Mouse (Mus musculus) embryonic facial prominence, embryonic 11.5 days (tissue): ENCODE measurements around the gene Bhlha9. TPM values are rescaled to one million over a fixed set of nuclear protein-coding genes. Genes with fewer than 3 reads are reported as not detected.
"Not testable (repeated sequence)": the region's sequence is repeated elsewhere in the genome, so short reads cannot be mapped to it uniquely, and the experiment has no call there.

Experiments used
- ATAC-seq: fragments of 200-750 bp; cut with Nextera tagmentation; replicated peaks from 2 replicates; pipeline ENCODE4 v1.8.0; 2017; ENCODE audit warnings: low read depth; ENCODE audit not compliant: insufficient number of reproducible peaks, low FRiP score, low TSS enrichment
- DNase-seq: peaks from one replicate; pipeline ENCODE4 v3.0.0-alpha.2; 2015; ENCODE audit warnings: low spot score
- H3K27ac ChIP-seq: fragments of 300-500 bp; sonication (generic); replicated peaks from 2 replicates; pipeline ENCODE4 v1.5.1; 2014; ENCODE audit warnings: mild to moderate bottlenecking, low read depth, low read length, control low read depth
- H3K27me3 ChIP-seq: fragments of 300-500 bp; sonication (generic); 2 replicates; pipeline ENCODE4 v1.6.1; 2014; ENCODE audit warnings: mild to moderate bottlenecking, low read length, moderate library complexity, mixed read lengths; ENCODE audit not compliant: control insufficient read depth, insufficient read depth
- H3K36me3 ChIP-seq: fragments of 300-500 bp; sonication (generic); replicated peaks from 2 replicates; pipeline ENCODE4 v1.6.1; 2014; ENCODE audit warnings: low read depth, mild to moderate bottlenecking, low read length, moderate library complexity, mixed read lengths; ENCODE audit not compliant: control insufficient read depth, insufficient read depth
- H3K4me1 ChIP-seq: fragments of 300-500 bp; sonication (generic); 2 replicates; pipeline ENCODE4 v1.6.1; 2014; ENCODE audit warnings: low read length, mixed read lengths; ENCODE audit not compliant: control insufficient read depth, insufficient read depth
- H3K4me2 ChIP-seq: fragments of 300-500 bp; sonication (generic); 2 replicates; pipeline ENCODE4 v1.6.1; 2014; ENCODE audit warnings: low read depth, mild to moderate bottlenecking, control low read depth, low read length, moderate library complexity
- H3K4me3 ChIP-seq: fragments of 300-500 bp; sonication (generic); 2 replicates; pipeline ENCODE4 v1.5.1; 2014; ENCODE audit warnings: low read depth, low read length, control low read depth
- H3K9ac ChIP-seq: fragments of 300-500 bp; sonication (generic); replicated peaks from 2 replicates; pipeline ENCODE4 v1.6.1; 2014; ENCODE audit warnings: mild to moderate bottlenecking, control low read depth, low read length
- H3K9me3 ChIP-seq: fragments of 300-500 bp; sonication (generic); replicated peaks from 2 replicates; pipeline ENCODE4 v1.6.1; 2016; ENCODE audit warnings: mild to moderate bottlenecking, low read length, inconsistent platforms, mixed read lengths; ENCODE audit not compliant: control insufficient read depth
- WGBS: fragments of 180-500 bp; shearing (Covaris S2); extraction: QIAGEN DNeasy Blood & Tissue Kit; methylation state at CpG from one replicate; pipeline ENCODE4 v1.1.7; 2014; 5-methylcytosine and 5-hydroxymethylcytosine counted together
- polyA plus RNA-seq: library from polyadenylated mRNA; unstranded; fragments of >200 nt; fragmentation: Nextera tagmentation; extraction: Ambion mirVana; gene quantifications from 2 replicates; pipeline ENCODE4 v1.2.1, GENCODE M21; 2014

Gene Bhlha9
- polyA plus RNA-seq, 1 experiment from 2014 or later: not detected

DNA sequence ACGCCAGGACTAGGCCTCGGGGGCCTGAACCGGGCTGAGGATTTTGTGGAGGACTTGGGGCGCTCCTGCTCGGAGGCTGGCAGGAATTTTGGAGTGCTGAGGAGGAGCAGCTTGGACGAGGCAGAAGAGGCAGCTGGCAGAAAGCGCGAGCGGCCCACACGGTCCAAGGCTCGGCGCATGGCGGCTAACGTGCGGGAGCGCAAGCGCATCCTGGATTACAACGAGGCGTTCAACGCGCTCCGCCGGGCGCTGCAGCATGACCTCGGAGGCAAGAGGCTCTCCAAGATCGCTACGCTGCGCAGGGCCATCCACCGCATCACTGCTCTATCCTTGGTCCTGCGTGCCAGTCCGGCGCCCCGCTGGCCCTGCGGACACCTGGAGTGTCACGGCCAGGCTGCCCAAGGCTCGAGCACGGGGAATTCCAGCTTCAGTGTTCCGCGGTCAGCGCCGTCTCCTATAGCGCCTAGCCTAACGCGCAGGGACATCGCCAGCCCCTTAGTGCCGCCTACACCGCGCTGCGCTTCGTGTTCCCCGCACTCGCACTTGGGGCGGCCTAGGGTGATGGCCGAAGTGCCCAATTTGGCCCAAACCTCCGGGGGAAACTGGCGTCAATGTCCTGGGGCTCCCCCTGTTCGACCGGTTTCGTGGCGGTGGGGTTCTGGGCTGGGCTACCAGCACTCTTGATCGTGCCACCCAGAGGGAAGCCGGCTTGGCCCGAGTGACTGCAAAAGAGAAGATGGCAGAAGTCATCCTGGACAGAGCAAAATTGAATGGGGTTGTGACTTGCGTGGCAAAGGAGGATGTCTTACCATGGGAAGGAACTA, 503 bp downstream of the Bhlha9 start:
- 2% methylated on average over 64 of the region's 64 CpGs for WGBS
- no peak overlapping the region for H3K27ac ChIP-seq
- no peaks in the 10 kb centered on the region for H3K36me3 ChIP-seq
- ATAC-seq (no peak), DNase-seq (peak; percentile 55)
- no peaks in the 10 kb centered on the region for H3K9me3 ChIP-seq
- peaks cover 8% of the 10 kb centered on the region; the same call in 1 of the 2 replicates for H3K4me1 ChIP-seq
- H3K9ac ChIP-seq: peak overlapping the region; percentile 51
- peak overlapping the region; percentile 73 for H3K4me2 ChIP-seq
- peak overlapping the region; percentile 34 for H3K4me3 ChIP-seq
- H3K27me3 ChIP-seq: peaks cover 45% of the 10 kb centered on the region

DNA sequence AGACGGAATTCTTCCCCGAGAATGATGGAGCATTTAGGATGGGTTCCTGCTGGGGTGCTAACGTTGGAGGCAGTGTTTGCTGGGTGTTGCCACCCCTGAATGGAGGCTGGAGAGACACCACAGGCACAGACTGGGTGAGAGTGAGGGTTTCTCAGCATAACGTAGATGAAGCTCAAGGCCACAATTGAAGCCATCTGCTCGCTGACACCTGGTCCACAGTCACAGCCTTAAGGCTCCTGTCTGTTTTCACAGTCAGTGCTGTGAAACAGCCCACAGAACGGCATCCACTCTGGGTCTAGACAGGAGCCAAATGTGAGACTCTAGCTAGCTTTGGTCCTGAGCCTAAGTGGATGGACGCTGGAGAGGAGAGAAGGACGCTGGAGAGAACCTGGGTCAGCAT, 1.9 kb downstream of the Bhlha9 start:
- Histone ChIP-seq H3K27me3 (peaks cover 44% of the 10 kb centered on the region), H3K9ac (no peak overlapping the region), H3K27ac (no peak overlapping the region), H3K4me3 (no peak overlapping the region), H3K4me1 (peaks cover 8% of the 10 kb centered on the region; the same call in 1 of the 2 replicates), H3K36me3 (no peaks in the 10 kb centered on the region), H3K4me2 (no peak overlapping the region), H3K9me3 (no peaks in the 10 kb centered on the region)
- ATAC-seq (no peak), DNase-seq (no peak)
- 50% methylated on average over 8 of the region's 8 CpGs for WGBS

DNA sequence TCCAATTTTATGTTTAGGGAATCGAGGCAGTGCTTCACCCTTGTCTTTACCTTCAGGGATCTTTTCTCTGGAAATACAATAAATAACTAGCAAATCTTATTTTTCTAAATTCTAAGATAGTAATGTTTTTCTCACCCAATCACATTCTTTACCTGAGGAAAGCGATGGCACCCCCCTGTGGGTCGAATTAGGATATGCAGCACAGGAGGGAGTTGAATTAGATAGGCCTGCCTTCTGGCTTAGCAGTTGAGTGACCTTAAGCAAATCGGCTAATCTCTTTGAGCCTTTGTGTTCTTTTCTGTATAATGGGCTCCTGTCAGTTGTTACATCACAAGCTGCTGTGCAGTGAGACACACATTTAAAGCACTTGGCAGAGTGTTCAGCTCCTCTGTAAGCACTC, 2.4 kb downstream of the Bhlha9 start:
- no peak overlapping the region for H3K27ac ChIP-seq
- no peak for DNase-seq
- ATAC-seq: no peak
- H3K4me1 ChIP-seq: peaks cover 8% of the 10 kb centered on the region; the same call in 1 of the 2 replicates
- no peak overlapping the region for H3K9ac ChIP-seq
- no peaks in the 10 kb centered on the region for H3K9me3 ChIP-seq
- peaks cover 44% of the 10 kb centered on the region for H3K27me3 ChIP-seq
- WGBS: 43% methylated on average over 4 of the region's 4 CpGs
- H3K4me2 ChIP-seq: no peak overlapping the region
- H3K36me3 ChIP-seq: no peaks in the 10 kb centered on the region
- H3K4me3 ChIP-seq: no peak overlapping the region

DNA sequence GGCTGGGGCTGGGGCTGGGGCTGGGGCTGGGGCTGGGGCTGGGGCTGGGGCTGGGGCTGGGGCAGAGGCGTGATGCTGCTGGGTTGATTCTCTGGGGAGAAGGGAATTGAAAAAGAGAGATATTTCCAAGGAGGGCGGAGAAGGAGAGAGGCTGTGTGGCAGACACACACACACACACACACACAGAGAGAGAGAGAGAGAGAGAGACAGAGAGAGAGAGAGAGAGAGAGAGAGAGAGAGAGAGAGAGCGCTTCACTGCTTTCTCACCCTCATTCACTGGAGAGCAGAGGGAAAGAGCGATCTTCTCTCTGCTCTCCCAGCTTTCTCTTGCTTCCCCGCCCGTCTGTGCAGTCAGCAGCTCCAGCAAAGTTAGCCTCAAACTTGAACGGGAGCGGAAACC, 7.2 kb downstream of the Bhlha9 start, which contains the start of gene Trarg1:
TSS of gene Trarg1 (plus strand) at position 301 of the 400 bp plus-strand sequence.
- H3K27ac ChIP-seq, H3K4me3 ChIP-seq, H3K36me3 ChIP-seq, H3K27me3 ChIP-seq, ATAC-seq, DNase-seq, H3K9me3 ChIP-seq, H3K4me1 ChIP-seq, H3K4me2 ChIP-seq: not testable (repeated sequence)
- H3K9ac ChIP-seq: peak within 1 kb of the TSS; percentile 13; the same call in 1 of the 2 replicates
- WGBS: 50% methylated on average over 7 of the region's 8 CpGs

DNA sequence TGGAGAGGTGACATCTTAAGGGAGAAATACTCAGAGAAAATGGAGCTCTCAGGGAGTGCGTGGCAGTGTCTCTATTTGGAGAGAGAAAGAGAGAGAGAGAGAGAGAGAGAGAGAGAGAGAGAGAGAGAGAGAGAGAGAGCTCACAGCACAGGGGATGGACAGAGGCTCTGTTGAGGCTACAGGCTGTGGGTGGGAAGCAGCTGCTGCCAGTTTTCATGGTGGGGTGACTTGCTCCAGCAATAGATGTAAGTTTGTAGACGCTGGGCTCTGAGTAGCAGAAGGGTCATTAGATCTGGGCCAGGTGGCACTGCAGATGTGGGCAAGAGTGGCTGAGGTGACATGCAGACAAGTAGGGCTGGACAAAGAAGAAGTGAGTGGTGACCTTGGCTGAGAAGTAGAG, 13.3 kb downstream of the Bhlha9 start:
- no peak overlapping the region for H3K4me2 ChIP-seq
- H3K27me3 ChIP-seq: no peaks in the 10 kb centered on the region
- no peaks in the 10 kb centered on the region for H3K9me3 ChIP-seq
- H3K4me3 ChIP-seq: no peak overlapping the region
- WGBS: 81% methylated on average over 2 of the region's 2 CpGs
- H3K36me3 ChIP-seq: no peaks in the 10 kb centered on the region
- no peak for ATAC-seq
- no peak overlapping the region for H3K27ac ChIP-seq
- DNase-seq: no peak
- no peak overlapping the region for H3K9ac ChIP-seq
- no peaks in the 10 kb centered on the region for H3K4me1 ChIP-seq

DNA sequence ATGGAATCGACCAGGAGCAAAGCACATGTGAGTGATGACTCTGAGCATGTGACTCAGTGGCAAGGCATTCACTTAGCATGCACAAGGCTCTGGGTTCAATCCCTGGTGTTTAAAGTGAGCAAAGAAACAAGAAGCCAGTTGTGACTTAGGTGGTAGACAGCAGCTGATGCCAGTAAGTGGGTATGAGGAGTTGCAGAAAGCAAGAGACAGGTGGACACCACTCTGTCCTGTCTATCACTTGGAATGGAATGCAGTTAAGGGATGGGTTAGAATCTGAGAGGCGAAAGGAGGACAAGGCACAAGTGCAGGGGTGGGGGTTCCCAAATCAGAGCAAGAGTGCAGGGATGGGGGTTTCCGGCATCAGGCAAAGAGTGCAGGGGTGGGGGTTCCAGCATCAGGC, 19.8 kb downstream of the Bhlha9 start:
- H3K4me2 ChIP-seq: no peak overlapping the region
- no peak overlapping the region for H3K4me3 ChIP-seq
- 84% methylated on average over 3 of the region's 3 CpGs for WGBS
- H3K27me3 ChIP-seq: no peaks in the 10 kb centered on the region
- H3K36me3 ChIP-seq: no peaks in the 10 kb centered on the region
- H3K4me1 ChIP-seq: no peaks in the 10 kb centered on the region
- no peak for ATAC-seq
- H3K27ac ChIP-seq: no peak overlapping the region
- H3K9me3 ChIP-seq: no peaks in the 10 kb centered on the region
- no peak overlapping the region for H3K9ac ChIP-seq
- no peak for DNase-seq

DNA sequence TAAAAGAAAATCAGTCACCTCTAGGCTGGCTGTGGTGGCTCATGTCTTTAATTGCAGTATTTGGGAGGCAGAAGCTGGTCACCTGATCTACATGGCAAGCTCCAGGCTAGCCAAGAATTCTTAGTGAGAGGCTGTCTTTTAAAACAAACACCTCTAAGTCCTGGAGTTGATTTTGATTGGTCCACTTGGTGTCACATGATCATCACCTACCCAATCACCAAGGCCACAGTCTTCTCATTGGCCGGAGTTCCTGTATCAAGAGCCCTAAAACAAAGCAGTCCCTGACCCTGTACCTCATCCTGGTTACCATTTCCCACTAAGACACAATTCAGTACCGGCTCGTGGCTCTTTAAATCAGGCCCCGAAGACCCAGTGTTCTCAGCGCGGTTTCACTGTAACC, 23.5 kb downstream of the Bhlha9 start:
- H3K36me3 ChIP-seq: no peaks in the 10 kb centered on the region
- no peak overlapping the region for H3K4me3 ChIP-seq
- no peaks in the 10 kb centered on the region for H3K9me3 ChIP-seq
- DNase-seq (no peak), ATAC-seq (no peak)
- H3K9ac ChIP-seq: no peak overlapping the region
- no peak overlapping the region for H3K27ac ChIP-seq
- H3K4me1 ChIP-seq: no peaks in the 10 kb centered on the region
- WGBS: 73% methylated on average over 6 of the region's 6 CpGs
- no peaks in the 10 kb centered on the region for H3K27me3 ChIP-seq
- H3K4me2 ChIP-seq: no peak overlapping the region

DNA sequence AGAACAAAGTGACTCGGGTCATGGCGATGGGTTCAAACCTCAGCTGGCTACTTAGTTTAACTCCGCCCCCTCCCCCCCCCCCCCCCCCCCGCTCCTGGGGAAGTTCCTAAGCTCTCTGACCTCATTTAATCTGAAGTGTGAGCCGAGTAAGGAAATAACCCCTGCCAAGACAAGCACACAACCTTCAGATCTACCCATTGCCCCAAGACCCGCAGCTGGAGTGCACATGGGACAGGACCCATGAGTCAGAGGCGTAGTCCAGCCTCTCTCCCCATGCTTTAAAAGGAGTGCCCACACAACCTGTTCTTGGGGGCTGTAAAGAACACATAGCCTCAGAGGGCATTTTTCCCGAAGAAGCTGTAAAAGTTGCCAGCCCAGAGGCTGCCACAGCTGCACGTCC, 27.4 kb downstream of the Bhlha9 start:
- Histone ChIP-seq H3K4me1 (no peaks in the 10 kb centered on the region), H3K36me3 (no peaks in the 10 kb centered on the region), H3K9me3 (no peaks in the 10 kb centered on the region), H3K4me3 (no peak overlapping the region), H3K27me3 (no peaks in the 10 kb centered on the region), H3K9ac (no peak overlapping the region), H3K4me2 (0 out of 2 replicates have a peak overlapping the region, but pooled peaks have one; percentile 7), H3K27ac (no peak overlapping the region)
- ATAC-seq: no peak
- 73% methylated on average over 7 of the region's 9 CpGs for WGBS
- no peak for DNase-seq
